Mouse (Mus musculus): Measurements from ENCODE around the gene C3.
A peak's percentile ranks its signal among the peaks of the same experiment; 100 is the strongest.

Gene C3

DNA sequence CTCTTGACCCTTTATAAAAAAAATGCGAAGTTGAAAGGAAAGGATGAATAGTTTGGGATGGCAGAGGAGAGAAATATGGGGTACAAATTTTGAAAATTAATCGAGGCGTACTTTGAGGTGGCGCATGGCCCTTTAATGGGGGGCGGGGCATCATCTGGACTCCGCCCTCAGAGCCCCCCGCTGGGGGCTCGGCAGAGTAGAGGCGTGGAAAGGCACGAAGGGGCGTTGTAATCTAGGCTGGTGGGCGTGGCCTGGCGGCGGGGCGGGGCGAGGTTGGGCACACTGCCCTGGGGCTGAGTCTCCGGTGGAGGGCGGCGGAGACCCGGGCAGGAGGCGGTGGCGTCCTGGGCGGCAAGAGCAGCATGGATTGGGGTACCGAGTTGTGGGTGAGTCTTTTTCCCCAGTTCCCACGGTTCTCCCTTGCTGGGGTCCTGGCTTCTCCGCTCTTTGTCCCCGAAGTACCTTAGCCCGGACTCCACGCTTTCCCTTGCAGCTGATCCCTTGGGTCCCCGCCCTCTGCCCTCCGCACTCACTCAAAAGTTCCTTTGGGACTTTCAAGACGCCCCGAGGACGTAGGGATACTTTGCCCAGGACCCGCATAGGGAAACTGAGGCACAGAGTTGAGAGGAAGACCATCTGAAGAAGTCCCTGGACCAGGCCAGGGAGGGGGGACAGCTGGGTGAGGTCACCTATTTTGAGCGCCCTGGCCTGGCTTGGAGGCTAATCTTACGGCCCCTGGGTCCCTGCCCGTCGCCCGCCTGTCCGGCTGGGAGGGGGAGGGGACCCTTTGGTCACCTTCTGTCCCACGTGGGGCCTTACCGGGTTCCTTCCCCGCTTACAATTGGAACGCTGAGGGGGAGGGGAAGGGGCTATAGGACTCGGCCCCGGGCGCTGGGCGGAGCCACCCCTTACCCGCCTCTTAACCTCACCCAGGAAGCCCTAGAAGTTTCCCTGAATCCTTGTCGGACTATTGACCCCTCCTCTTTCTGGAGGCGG lies 21.5 kb upstream of the C3 start, which contains the start of gene Trip10:
Gene Trip10 (plus strand): TSS at position 270 of the 996 bp plus-strand sequence.
- DNase-seq (ENCODE audit: low spot score) = peak; percentile 93

DNA sequence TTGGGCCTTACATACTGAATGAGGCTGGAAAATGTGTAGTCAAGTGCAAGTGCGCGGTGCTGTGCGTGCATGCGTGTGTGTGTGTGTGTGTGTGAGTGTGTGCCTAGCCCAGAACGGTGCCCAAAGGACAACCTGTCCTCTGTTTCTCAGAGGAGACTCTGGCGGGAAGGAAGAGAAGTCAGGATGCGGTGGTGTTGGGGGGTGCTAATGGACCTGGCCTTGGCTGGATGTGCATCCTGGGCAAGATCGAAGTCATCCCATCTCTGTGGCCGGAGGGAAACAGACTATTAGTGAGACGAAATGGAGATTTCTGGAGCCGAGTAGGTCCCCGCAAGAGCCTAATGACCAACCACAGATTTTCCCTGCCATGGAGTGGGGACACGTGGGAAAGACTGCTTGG lies 20.8 kb upstream of the C3 start:
- DNase-seq (ENCODE audit: low spot score) = no peak

DNA sequence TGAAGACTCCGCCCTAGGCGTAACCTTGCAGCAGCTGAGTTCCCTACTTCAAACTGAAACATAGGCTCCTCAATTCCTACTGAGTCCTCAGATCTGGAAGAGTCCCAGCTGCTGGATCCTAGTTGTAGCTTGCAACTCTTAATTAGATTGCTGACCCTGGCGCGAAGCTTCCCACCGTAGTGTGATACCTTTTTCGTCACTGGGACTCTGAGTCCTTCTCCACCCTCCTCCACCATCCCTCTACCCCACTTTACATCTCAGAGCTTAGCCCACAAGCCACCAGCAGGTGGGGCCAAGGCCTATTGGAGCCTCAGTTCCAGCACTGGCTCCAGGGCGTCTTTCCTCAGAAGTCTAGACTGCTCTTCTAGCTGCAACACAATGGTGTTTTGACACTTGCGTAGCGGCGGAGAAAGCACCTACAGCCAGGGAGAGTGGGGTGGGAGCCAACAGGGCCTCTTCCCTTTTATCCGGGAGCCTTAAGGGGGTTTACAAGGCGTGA lies 20.3 kb upstream of the C3 start, which contains the start of gene Gpr108:
Gene Gpr108 (minus strand): TSS at position 246 of the 499 bp plus-strand sequence.
- peak; percentile 83 for DNase-seq (ENCODE audit: low spot score)

DNA sequence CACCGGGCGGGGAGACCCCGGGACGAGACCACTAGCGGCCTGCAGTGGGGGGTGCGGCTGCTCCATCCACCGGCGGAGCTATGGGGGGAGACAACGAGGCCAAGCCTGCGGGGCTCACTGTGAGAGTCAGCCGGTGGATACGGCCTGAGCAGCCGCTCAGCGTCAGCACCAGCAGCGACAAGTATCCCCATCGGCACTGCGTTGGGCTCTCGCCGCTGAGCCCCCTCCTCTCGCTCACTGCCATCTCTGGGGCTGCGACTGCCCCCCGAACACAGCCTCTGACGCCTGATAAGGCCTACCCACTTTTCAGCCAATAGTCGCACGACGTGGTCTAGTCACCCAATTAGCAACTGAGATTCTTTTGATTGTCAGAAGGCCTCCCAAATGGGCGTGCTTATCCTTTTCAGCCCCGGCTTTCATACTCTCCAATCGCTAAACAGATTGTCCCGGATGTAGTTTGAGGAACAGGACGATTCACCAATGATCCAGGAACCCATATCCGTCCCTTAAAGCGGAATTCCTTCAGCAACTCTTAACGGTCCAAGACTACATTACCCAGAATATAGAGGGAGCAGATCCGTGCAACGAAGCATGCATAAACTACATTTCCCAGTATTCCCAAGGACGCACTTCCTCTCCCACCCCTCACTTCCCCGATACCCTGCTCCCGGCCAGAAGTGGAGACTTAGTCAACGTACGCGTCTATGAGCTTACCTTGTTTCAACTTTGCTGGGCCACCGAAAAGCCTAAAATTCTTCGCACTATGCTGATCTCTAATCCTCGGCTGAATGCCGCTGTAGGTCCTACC lies 19.7 kb upstream of the C3 start:
- peak; percentile 94 for DNase-seq (ENCODE audit: low spot score)

DNA sequence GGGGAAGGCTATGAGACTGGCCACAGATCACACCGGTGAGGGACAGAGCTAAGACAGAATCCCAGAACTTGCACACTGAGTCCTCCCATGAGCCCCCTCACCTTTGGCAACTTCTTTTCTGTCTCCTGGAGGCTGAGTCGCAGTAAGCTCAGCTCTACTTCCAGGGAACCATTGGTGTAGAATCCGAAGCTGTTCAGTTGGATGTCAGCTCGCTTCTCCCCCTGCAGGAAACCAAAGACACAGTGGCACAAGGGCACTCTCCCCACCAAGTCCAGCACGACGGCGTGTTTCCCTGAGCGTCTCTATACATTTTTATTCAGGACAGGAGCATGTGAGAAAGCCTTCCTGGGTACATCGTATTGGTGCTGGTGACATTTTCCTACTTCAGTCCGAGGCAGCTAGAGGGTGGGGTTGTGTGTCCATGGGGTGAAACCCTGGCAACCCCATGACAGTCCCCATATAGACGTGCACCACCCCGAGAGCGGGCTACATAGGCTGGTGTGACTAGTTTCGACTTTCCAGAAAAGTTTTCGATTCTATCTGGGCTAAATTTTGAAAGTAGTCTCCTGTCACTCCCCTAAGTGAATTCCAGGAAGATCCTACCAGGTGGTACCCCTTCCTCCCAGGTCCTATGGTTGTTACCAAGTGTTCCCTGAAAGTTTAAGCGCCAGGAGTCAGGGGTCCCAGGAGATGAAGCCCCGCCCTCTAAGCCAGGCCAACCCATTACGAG lies 18.9 kb upstream of the C3 start:
- no peak for DNase-seq (ENCODE audit: low spot score)

DNA sequence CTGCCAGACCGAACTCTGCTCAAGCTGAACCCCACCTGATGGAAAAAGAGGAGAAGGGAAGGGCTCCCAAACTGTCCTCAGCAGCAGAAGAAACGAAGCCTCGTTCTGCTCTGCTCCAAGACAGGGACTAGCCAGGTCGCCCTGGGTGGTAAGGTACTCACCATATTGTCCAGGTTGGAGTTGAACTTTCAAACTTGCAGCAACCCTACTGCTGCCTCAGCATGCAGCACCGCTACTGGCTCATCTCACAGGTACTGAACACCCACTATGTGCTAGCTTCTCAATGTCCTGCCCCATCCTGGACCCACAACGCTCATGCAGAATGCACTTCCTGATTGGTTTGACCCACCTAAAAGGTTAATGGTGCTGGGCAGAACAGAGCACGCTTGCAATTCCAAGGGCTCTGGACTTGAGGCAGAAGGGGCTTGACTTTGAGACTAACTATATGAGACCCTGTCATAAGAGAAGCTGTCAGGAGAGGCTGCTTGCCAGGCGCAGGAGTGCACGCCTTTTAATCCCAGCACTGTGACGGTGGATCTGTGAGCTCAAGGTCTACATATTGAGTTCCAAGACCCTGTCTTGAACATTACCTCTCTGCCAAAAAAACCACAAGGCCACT lies 17.5 kb upstream of the C3 start:
- DNase-seq (ENCODE audit: low spot score) = no peak

DNA sequence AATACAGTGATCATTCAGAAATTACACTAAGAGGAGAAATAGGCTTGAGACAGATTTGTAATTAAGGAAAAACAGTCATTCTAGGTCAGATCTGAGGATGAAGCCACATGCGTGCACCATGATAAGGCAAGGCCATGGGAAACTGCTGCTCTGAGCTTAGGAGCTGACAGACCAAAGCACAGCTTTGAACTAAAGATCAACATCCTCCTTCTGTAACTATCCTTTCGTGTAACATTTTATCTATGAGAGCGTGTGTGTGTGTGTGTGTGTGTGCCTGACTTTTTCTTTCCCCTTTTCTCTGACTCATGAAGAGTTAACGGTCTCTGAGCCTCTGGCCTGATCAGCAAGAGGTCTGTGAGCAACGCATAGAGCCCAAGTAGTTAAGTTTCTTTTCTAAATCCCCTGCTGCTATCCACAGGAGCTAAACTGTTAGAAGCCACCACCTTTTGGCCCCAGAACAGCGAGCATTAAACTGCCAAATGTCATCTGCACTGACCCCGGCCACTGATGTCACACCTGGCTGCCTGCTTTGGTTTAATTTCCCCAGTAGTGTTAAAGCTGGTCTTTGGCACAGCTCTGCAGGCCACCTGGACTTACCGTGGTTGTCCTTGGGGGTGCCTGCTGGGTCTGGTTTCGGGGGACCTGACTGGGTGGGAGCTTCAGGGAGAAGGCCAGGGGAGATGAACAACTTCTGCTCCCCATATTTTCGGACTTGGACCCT lies 15.9 kb upstream of the C3 start:
- DNase-seq (ENCODE audit: low spot score) = no peak

DNA sequence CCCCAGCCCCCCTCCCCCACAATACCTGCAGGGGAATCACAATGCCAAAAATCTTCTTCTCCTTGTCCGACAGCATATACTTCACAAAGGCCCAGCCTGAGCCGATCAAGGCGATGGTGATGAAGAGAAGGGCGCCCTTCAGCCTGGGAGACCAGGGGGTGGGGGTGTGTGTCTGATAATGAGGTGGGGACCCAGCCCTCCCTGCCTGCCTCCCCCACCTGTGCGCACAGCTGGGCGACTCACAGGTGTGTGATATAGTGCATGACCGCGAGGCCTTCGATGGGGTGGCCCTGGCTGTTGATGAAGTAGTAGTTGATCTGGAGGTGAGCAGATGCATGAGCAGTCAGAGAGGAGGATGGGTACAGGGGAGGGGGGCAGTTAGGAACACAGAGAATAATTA lies 9.2 kb upstream of the C3 start:
- no peak for DNase-seq (ENCODE audit: low spot score)

DNA sequence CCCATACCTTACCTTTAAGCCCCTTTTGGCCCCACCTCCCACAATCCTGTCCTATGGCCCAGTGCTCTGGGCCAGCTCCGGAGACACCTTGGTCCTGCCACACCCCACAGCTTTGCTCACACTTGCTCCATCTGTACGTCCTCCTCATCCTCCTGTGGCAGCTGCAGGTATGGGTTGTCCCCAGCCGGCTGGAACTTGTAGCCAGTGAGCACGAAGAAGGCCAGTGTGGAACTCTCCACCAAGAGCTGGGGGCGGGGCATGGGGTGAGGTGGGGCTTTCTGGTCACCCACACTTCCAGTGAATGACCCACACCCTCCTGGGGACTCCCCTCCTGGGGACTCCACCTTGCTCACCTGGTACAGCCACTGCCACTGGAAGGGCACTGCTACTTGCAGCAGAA lies 7.9 kb upstream of the C3 start:
- DNase-seq (ENCODE audit: low spot score) = no peak

DNA sequence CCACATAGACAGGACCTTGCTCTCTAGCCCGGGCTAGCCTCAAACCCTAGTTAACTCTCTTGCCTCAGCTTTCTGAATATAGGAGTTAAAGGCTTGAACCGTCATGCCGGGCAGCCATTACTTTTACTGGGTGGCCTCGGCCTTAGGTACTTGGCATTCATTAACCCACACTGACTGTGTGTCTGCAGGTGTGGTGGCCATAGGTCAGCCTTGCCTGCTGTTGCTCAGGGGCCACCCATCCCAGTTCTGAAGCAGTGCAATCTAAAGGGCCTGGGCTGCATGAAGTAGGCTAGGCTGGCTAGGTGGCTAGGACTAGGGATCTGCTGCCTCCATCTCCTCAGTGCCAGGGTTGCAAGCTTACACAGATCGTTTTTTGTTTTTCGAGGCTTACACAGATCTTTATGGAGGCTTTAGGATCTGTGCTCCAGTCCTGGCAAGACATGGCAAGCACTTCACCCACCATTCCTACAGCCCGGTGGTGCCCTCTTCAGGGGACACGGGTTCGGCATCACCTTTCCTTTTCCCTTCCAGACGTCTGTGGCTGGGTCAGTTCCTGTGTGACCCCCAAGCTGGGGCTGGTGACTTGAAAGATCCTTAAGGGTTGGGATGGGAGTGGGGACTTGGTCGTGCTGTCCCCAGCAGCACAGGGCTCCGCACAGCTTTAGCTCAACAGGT lies 6.5 kb upstream of the C3 start:
- no peak for DNase-seq (ENCODE audit: low spot score)

DNA sequence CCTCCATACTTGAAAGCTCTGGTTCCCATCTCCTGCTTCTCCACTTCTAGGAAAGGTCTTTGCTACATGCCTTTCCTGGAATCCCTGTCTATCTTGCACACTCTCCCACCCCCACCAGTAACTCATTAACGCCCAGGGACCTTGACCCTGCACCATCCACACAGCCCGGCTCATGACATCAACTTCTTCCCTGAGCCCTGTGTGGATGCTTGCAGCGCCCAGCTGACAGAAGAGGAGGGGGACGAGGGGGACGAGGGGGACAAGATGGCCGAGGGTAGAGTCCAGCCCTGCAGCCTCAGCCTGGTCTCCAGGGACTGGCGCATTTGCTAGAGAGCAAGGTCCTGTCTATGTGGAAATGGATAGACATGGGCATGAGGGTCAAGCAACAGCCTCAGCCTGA lies 5.1 kb upstream of the C3 start:
- DNase-seq (ENCODE audit: low spot score) = no peak

DNA sequence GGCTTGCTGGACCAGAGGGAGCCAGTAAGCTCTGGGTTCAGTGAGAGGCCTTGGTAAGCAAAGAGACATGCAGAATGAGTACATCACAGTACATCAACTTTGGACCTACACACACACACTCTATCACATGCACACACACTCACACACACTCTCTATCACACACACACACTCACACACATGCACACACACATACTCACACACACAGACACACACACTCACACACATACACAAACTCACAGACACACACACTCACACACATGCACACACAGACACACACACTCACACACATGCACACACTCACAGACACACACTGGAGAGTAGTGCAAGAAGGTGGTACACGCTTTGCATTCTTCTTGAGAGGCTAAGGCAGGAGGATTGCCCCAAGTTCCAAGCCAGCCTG lies 4.3 kb upstream of the C3 start:
- DNase-seq (ENCODE audit: low spot score) = no peak

DNA sequence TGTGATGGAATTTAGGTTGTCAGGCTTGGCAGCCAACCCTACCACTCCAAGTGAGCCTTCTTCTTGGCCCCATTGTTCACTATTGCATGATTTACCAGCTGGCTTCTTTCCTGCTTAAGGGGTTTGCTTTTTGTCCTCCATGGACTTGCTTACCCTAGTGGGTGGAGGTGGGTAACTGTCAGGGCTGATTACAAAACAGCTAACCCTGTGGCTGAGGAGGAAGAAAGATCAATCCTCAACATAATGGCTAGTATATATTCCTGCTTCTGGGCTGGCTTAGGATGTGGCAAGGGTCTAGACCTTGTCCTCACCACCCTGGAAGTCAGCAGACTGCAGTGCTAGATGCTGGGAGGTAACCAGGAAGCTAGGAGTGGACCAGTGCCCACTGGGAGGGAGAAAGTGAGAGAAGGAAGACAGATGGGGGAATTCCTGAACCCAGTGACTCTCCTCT lies 3.4 kb upstream of the C3 start:
- DNase-seq (ENCODE audit: low spot score) = no peak

DNA sequence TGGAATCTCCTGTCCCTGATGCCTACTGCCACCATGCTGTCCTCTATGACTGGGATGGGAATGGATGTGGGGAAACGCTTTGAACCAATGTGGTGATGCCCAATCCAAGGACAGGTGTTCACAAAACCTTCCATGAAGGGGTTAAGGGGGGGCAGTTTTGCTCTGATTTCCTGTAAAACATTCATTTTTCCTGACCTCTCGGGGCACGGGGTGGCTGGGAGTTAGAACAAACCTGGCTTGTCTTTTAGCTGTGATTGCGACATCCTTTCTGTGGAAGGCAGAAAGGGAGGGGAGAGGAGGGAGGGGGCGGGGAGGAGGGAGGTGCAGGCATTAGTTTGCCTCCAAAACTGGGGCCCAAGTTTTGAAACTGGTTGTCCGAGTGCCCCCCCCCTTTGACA lies 2.8 kb upstream of the C3 start:
- DNase-seq (ENCODE audit: low spot score) = no peak

DNA sequence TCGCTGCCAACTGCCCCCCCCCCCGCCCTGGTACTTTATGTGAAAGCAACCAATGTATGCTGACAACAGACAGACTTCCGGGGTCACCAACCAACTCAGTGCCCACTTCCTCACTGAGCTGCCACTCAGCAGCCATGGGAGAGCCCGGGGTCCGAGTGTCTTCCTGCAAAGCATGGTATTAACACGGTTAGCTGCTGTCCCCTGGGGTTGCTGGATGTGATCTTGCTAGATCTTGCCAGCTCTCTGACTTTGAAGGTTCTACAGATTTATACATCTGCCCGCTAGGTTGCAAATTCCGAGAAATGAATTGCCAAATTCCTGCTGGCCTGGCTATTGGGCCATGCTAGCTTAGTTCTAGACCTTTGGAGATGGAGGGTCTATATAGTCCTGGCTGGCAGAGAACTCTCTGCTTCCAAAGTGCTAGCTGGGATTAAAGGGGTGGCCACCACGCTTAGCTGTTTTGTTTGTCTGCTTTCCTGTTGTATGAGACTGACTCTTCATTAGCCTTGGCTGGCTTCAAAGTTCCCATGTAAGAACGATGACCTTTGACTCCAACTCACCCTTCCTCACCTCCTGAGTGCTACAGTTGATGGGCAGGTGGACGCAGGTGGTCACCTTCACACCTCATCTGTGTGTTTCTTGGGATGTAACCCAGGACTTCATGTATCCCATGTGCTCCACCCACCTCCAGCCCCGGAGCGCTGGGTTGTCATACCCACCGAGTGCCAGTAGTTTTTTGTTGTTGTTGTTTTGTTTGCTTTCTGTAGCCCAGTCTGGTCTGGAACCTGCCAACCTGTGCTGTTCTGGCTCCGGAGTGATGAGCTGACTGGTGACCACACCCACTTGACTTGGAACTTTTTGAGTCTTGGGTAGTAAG lies 2.2 kb upstream of the C3 start:
- DNase-seq (ENCODE audit: low spot score) = no peak

DNA sequence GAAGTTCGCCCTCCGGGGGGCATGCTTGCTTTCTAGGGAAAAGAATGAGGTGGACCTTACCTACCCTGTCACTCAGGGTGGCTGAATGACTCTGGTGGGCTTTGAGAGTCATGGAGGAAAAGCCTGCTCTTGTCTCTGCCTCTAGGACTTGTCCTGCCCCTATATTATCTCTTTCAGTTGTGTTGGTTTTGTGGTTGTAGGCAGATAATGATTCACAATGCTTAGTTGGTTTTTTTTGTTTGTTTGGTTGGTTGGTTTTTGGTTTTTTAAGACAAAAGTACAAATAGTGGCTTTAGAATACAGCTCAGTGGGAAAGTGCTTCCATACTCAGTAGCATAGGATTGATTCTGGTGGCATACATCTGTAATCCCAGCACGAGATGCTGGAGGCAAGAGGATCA lies 937 bp upstream of the C3 start:
- no peak for DNase-seq (ENCODE audit: low spot score)

DNA sequence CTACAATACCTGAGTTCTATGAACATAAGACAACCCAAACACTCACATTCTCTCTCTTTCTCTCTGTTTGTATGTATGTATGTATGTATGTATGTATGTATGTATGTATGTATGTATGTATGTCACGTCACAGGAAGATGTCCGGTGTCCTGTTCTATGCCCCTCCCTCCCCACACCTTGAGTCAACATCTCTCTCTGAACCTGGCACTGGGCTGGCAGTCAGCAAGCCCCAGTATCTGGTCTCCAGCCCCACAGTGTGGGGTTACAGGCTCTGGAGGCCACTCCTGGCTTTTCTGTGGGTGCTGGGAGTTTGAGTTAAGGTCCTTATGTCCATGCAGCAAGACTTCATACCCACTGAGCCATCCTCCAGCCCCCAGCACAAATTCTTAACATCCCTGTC lies 468 bp downstream of the C3 start:
- no peak for DNase-seq (ENCODE audit: low spot score)

DNA sequence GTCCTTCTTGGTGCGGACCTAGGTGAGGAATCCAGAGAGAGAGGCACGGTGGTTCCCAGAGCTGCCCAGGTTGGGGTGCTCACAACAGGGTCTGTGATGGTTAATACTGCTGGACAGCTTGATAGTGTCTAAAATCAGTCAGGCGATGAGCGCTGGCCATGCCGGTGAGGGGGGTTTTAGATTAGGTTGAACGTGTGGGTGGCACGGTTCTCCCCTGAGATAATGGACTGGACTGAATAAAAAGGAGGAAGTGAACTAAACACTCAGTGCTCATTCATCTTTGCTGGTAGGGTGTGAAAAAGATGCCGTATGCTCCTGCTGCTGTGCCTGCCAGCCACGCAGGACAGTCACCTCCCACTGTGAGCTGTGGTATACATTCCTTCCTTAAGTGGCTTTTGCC lies 4.6 kb downstream of the C3 start:
- no peak for DNase-seq (ENCODE audit: low spot score)

DNA sequence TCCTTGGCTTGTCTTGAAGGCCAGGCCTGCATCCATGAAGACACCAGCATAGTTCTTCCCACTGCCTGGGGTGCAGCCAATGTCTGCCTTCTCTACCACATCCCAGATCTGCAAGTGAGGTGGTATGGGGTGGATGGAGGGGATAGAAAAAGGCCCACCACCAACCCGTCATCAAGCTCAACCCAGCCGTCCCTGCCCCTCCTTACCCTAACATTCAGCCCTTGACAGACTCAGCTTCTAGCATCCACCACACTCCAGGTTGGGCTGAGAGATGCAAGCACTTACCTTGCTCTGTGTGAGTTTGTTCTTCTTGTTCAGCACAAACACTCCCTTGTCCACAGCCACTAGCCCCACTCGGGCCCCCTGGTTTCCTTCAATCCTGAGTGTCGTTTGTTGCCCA lies 6.0 kb downstream of the C3 start:
- no peak for DNase-seq (ENCODE audit: low spot score)

Measured in ovary, adult 18-20 months (tissue).